Comparison of ENCODE assay signal across 20 mouse cellular contexts in genomic region chr16:23097290-23098104, GRCm38 (mm10). TPM values are rescaled to one million over a fixed set of nuclear protein-coding genes. Genes with fewer than 3 reads are reported as not detected.
DNase-seq lines count a peak whose midpoint lies in the region; ATAC-seq and TF ChIP-seq lines count a peak whose summit lies in the region.
"Not testable (repeated sequence)": the region's sequence is repeated elsewhere in the genome, so short reads cannot be mapped to it uniquely, and the experiment has no call there.
"Had no signal": no experiment of that assay in that cellular context is flagged by ENCODE, and none has a peak within 500 bp of the region (broad histone marks: within the 10 kb centered on the region; RNA-seq: fewer than 3 reads in every experiment).

No protein-coding gene starts in this region.

- not testable (repeated sequence) for H3K4me1 ChIP-seq in ES-Bruce4 (ENCODE audit: control insufficient read depth, insufficient read depth, low read length)
- H3K4me1 ChIP-seq in forebrain, embryonic 13.5 days, result peaks cover 11% of the 10 kb centered on the region

- WGBS in forebrain, embryonic 13.5 days, result 84% methylated on average over 8 of the region's 8 CpGs

- not testable (repeated sequence) for H3K4me2 ChIP-seq in forebrain, embryonic 13.5 days

- not testable (repeated sequence) for H3K36me3 ChIP-seq in ES-Bruce4 (ENCODE audit: control insufficient read depth, insufficient read depth, low read length, poor library complexity, severe bottlenecking); forebrain, embryonic 13.5 days (ENCODE audit: poor library complexity, severe bottlenecking)

- TF ChIP-seq POLR2A in ES-Bruce4 (IDR thresholded peaks at IDR 0.05; ENCODE audit: insufficient read depth, low read length); brain, embryonic 14.5 days (IDR thresholded peaks at IDR 0.05; ENCODE audit: borderline replicate concordance, extremely low read depth, insufficient read depth, insufficient read length, poor library complexity, severe bottlenecking): not testable (repeated sequence)

- DNase-seq in brain, embryonic 14.5 days (ENCODE audit: low read depth), result peak; percentile 61
- DNase-seq in layer of hippocampus, adult 8-10 months (ENCODE audit: low spot score in 2 of 2), result peak; percentile 60 to 61
- DNase-seq in right cerebral cortex, postnatal 36 days (ENCODE audit: low spot score in 2 of 2), result peak; percentile 8 to 15

- H3K27me3 ChIP-seq in ES-Bruce4 (ENCODE audit: control insufficient read depth, insufficient read depth, low read length, poor library complexity, severe bottlenecking), result not testable (repeated sequence)
- peaks cover 15% of the 10 kb centered on the region for H3K27me3 ChIP-seq in forebrain, embryonic 13.5 days

- not testable (repeated sequence) for H3K9me3 ChIP-seq in ES-Bruce4 (replicated peaks; ENCODE audit: control insufficient read depth, insufficient read depth, low read length, poor library complexity, severe bottlenecking); forebrain, embryonic 13.5 days (replicated peaks)

- peak overlapping the region; percentile 98 for H3K27ac ChIP-seq in ES-Bruce4 (ENCODE audit: insufficient read depth, low read length)
- not testable (repeated sequence) for H3K27ac ChIP-seq in forebrain, embryonic 13.5 days

- not testable (repeated sequence) for H3K9ac ChIP-seq in ES-Bruce4 (ENCODE audit: low read depth, poor library complexity, severe bottlenecking); forebrain, embryonic 13.5 days

- H3K4me3 ChIP-seq in ES-Bruce4 (ENCODE audit: low read depth, low read length); forebrain, embryonic 13.5 days: not testable (repeated sequence)

- TF ChIP-seq EP300 in ES-Bruce4 (IDR thresholded peaks at IDR 0.05; ENCODE audit: insufficient read depth, low read depth, low read length), result not testable (repeated sequence)

- ATAC-seq in forebrain, embryonic 13.5 days, result peak; percentile 79
- ATAC-seq in granulocyte monocyte progenitor cell, adult 5-6 weeks (replicated peaks; ENCODE audit: poor library complexity, severe bottlenecking), result peak; percentile 78
- ATAC-seq in megakaryocyte, adult 5-6 weeks (ENCODE audit: poor library complexity, severe bottlenecking), result peak; percentile 38; the same call in 1 of the 2 replicates

- TF ChIP-seq CTCF in ES-Bruce4 (IDR thresholded peaks at IDR 0.05; ENCODE audit: low read depth, low read length); brain, embryonic 14.5 days (IDR thresholded peaks at IDR 0.05; ENCODE audit: borderline replicate concordance, extremely low read depth, insufficient read depth, insufficient read length): not testable (repeated sequence)

RNA-seq across cellular contexts. Expression of gene Eif4a2, which starts 9.7 kb away (rescaled TPM):
- 967 and 1,069 TPM in 2 replicates for polyA plus RNA-seq in ES-Bruce4 (2011; ENCODE audit: insufficient read depth, insufficient read length, low read depth, missing spikeins)
- 618 and 643 TPM in 2 replicates for polyA plus RNA-seq in brain, embryonic 14.5 days (2012; rRNA removed)
- 229 and 252 TPM in 2 replicates for polyA plus RNA-seq in forebrain, embryonic 13.5 days (2015; fragmentation: Nextera tagmentation; extraction: Ambion mirVana)
- 322 and 433 TPM in 2 replicates for total RNA-seq in granulocyte monocyte progenitor cell, adult 5-6 weeks (2014; fragmentation: Nextera tagmentation)
- 678 and 830 TPM in 2 replicates for total RNA-seq in granulocyte monocyte progenitor cell, adult 5-6 weeks (2017)
- 100 to 1,000 TPM; 842 to 987 (median 891) TPM for total RNA-seq in layer of hippocampus, adult 8-10 months (2022)
- total RNA-seq in megakaryocyte, adult 5-6 weeks (2015), result 299 and 324 TPM in 2 replicates
- 454 and 463 TPM in 2 replicates for total RNA-seq in megakaryocyte, adult 5-6 weeks (2017)

RNA-seq across cellular contexts. Expression of gene Rfc4, which starts 30.0 kb away (rescaled TPM):
- 71.2 and 73.8 TPM in 2 replicates for polyA plus RNA-seq in ES-Bruce4 (2011; ENCODE audit: insufficient read depth, insufficient read length, low read depth, missing spikeins)
- 3.0 and 6.3 TPM in 2 replicates for polyA plus RNA-seq in brain, embryonic 14.5 days (2012; rRNA removed)
- 150 and 164 TPM in 2 replicates for polyA plus RNA-seq in forebrain, embryonic 13.5 days (2015; fragmentation: Nextera tagmentation; extraction: Ambion mirVana)
- 100.0 and 117 TPM in 2 replicates for total RNA-seq in granulocyte monocyte progenitor cell, adult 5-6 weeks (2014; fragmentation: Nextera tagmentation)
- total RNA-seq in granulocyte monocyte progenitor cell, adult 5-6 weeks (2017), result 78.2 and 92.9 TPM in 2 replicates
- total RNA-seq in layer of hippocampus, adult 8-10 months (2022), result 1 to 10 TPM; 2.8 to 5.5 (median 4.3) TPM
- total RNA-seq in megakaryocyte, adult 5-6 weeks (2015), result 107 and 122 TPM in 2 replicates
- total RNA-seq in megakaryocyte, adult 5-6 weeks (2017), result 42.3 and 45.5 TPM in 2 replicates

RNA-seq across cellular contexts. Expression of gene Kng1, which starts 39.8 kb away (rescaled TPM):
- polyA plus RNA-seq in ES-Bruce4 (2011; ENCODE audit: insufficient read depth, insufficient read length, low read depth, missing spikeins), result 1.1 TPM in 1 of 2 replicates, not detected in the other
- 0.05 and 0.21 TPM in 2 replicates for polyA plus RNA-seq in brain, embryonic 14.5 days (2012; rRNA removed)
- 0.69 TPM in 1 of 2 replicates, not detected in the other for polyA plus RNA-seq in forebrain, embryonic 13.5 days (2015; fragmentation: Nextera tagmentation; extraction: Ambion mirVana)
- not detected in 2 replicates for total RNA-seq in granulocyte monocyte progenitor cell, adult 5-6 weeks (2014; fragmentation: Nextera tagmentation)
- not detected in 2 replicates for total RNA-seq in granulocyte monocyte progenitor cell, adult 5-6 weeks (2017)
- total RNA-seq in layer of hippocampus, adult 8-10 months (2022), result not detected
- total RNA-seq in megakaryocyte, adult 5-6 weeks (2015), result 0.46 TPM in 1 of 2 replicates, not detected in the other
- total RNA-seq in megakaryocyte, adult 5-6 weeks (2017), result 0.11 and 0.41 TPM in 2 replicates
- total RNA-seq: gastrocnemius, adult 2 months; heart, postnatal 14 days; layer of hippocampus, postnatal 25 days; left cerebral cortex, postnatal 4 days had no signal
- polyA plus RNA-seq: embryonic facial prominence, embryonic 10.5 days; forebrain, embryonic 12.5 days; hindbrain, embryonic 12.5 days; intestine, embryonic 14.5 days had no signal

RNA-seq across cellular contexts. Expression of gene Adipoq, which starts 48.8 kb away (rescaled TPM):
- not detected in 2 replicates for polyA plus RNA-seq in ES-Bruce4 (2011; ENCODE audit: insufficient read depth, insufficient read length, low read depth, missing spikeins)
- polyA plus RNA-seq in brain, embryonic 14.5 days (2012; rRNA removed), result 0.08 and 0.09 TPM in 2 replicates
- polyA plus RNA-seq in forebrain, embryonic 13.5 days (2015; fragmentation: Nextera tagmentation; extraction: Ambion mirVana), result not detected in 2 replicates
- not detected in 2 replicates for total RNA-seq in granulocyte monocyte progenitor cell, adult 5-6 weeks (2014; fragmentation: Nextera tagmentation)
- 0.15 TPM in 1 of 2 replicates, not detected in the other for total RNA-seq in granulocyte monocyte progenitor cell, adult 5-6 weeks (2017)
- total RNA-seq in layer of hippocampus, adult 8-10 months (2022), result not detected
- 0.55 and 0.80 TPM in 2 replicates for total RNA-seq in megakaryocyte, adult 5-6 weeks (2015)
- total RNA-seq in megakaryocyte, adult 5-6 weeks (2017), result 0.40 and 1.7 TPM in 2 replicates
- total RNA-seq: layer of hippocampus, postnatal 25 days; left cerebral cortex, postnatal 4 days had no signal
- polyA plus RNA-seq: activated CD4-positive, CD25-positive, alpha-beta regulatory T cell, adult 4 months; embryonic facial prominence, embryonic 10.5 days; forebrain, embryonic 12.5 days; hindbrain, embryonic 12.5 days; intestine, embryonic 14.5 days; liver, embryonic 16.5 days; lung, postnatal 0 days; neural tube, embryonic 13.5 days; stomach, embryonic 15.5 days had no signal

Comparison
In these comparisons a context has a peak if more than half of its experiments do, and no peak if none do; other contexts are left out.
1. RNA of gene Rfc4, which starts 30.0 kb away (total RNA-seq): 42.3 to 122 TPM in megakaryocyte, adult 5-6 weeks and 78.2 to 117 TPM in granulocyte monocyte progenitor cell, adult 5-6 weeks; 2.8 to 5.5 TPM in layer of hippocampus, adult 8-10 months; every median in the first group is over 4 times any median in the second.
2. Peak in every context shown above with its lines, with median percentiles within 50 percentile points of each other: DNase-seq and ATAC-seq.